Mouse (Mus musculus) ES-Bruce4 (cell line): ENCODE results near the gene Zfp91.

Experiments used
- CTCF ChIP-seq: IDR thresholded peaks from one replicate; pipeline ENCODE4 v1.8.1; 2011; ENCODE audit warnings: low read depth, low read length
- EP300 ChIP-seq: IDR thresholded peaks from 2 replicates; pipeline ENCODE4 v1.6.1; 2011; ENCODE audit warnings: low read depth, low read length; ENCODE audit not compliant: insufficient read depth
- POLR2A ChIP-seq: IDR thresholded peaks from one replicate; pipeline ENCODE4 v1.8.1; 2011; ENCODE audit warnings: low read length; ENCODE audit not compliant: insufficient read depth

GRCm38 (mm10) chr19:12719189-12719588 lies 76.7 kb downstream of the Zfp91 start:
- TF ChIP-seq POLR2A (no peak), EP300 (no peak), CTCF (no peak)
